Mouse (Mus musculus) thymus, postnatal 14 days (tissue): ENCODE results near the gene Ubp1.

ENCODE experiments used
- DNase-seq: peaks from one replicate; pipeline ENCODE4 v3.0.0; 2021

Ubp1 gene

GRCm38 (mm10) chr9:113970041-113970440, 39.3 kb downstream of the Ubp1 start:
- DNase-seq, result no peak

- no peak for DNase-seq
These were observed 40.9 kb downstream of the Ubp1 start for GRCm38 (mm10) chr9:113971615-113972014.

DNA sequence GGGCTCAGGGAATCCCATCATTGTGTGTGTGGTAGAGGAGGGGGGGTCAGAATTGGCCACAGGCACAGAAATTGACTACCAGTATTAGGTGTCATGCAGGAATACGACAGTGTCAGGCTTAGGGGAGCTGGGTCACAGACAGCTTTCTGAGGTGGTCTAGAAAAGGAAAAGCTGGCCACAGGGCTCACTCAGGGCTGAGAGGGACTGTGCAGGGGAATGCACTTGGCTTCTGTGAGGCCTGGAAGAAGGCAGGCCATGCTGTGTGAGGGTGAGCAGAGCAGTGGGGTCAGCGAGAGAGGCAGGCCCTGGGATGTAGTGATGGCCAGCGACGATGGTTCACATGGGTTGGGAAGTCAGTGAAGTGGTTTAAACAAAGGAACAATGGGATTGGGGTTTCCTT, 43.1 kb downstream of the Ubp1 start:
- DNase-seq, result no peak

- DNase-seq, result no peak
These were observed 44.2 kb downstream of the Ubp1 start for GRCm38 (mm10) chr9:113974945-113975344.

DNA sequence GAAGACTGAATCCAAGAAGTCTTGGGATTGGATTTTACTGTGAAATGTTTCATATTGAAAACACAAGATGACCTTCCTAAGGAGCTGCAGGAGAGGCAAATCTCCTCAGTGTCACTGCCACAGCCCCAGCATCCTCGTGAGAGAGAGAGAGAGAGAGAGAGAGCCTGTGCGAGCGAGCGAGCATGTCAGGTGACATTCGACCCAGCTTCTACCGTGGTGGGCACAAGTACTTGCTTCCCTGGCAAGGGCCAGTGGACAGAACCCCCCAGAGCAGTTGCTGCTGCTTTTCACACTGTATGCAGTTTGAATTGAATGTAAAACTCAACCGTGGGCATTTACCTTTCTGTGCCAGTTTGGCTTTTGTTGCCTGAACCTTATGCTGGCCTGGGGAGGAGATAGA, 44.7 kb downstream of the Ubp1 start:
- no peak for DNase-seq

GRCm38 (mm10) chr9:113976264-113976663, 45.5 kb downstream of the Ubp1 start:
- DNase-seq, result no peak

DNA sequence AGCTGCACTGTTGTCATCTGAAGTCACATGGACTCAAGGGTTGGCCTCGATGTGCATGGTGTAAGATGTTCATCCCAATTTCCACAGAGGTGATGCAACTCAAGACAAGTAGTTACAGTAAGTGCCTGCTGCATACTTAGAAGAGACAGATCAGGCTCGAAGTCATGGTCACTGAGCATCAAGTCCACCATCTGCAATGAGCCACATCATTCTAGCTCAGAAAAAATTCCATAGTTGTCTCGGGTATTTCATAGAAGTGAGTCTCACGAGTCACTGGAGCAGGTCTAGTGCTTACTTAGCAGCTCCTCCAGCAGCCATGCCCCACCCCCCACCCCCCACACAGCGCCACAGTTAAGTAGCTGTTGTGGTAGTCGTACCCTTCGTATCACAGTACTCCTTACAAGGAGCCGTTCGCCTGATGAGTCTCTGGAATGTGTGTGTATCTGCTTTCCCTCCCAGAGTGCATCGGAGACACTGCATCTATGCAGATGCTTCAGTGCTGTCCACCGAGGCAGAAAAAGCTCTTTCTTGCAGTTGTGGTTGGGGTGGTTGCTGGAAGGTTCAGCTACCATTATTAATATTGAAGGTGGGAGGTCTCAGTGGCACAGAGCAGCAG, 46.6 kb downstream of the Ubp1 start:
- no peak for DNase-seq

DNA sequence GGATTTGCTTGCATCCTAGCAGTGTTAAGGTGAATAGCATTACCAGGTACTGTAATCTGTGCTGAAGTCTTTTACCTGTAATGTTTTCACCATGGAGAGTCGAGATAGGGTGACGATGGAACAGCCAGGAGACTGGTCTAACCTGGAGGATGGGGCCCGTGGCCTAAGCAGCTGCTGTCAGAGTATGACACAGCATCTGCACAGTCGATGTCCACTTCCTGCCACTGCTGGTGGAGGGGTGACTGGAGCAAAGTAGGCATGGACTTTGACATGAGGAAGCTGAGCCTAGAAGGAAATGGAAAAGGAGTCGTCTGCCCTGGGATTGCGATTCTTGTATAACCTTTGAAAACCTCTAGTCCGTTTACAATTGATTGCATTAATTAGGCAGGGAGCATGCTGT, 47.9 kb downstream of the Ubp1 start:
- DNase-seq, result no peak

- no peak for DNase-seq
These were observed 48.6 kb downstream of the Ubp1 start for GRCm38 (mm10) chr9:113979356-113979755.

- no peak for DNase-seq
These were observed 50.6 kb downstream of the Ubp1 start for GRCm38 (mm10) chr9:113981099-113981880.

GRCm38 (mm10) chr9:113982451-113982850, 51.7 kb downstream of the Ubp1 start:
- no peak for DNase-seq

DNA sequence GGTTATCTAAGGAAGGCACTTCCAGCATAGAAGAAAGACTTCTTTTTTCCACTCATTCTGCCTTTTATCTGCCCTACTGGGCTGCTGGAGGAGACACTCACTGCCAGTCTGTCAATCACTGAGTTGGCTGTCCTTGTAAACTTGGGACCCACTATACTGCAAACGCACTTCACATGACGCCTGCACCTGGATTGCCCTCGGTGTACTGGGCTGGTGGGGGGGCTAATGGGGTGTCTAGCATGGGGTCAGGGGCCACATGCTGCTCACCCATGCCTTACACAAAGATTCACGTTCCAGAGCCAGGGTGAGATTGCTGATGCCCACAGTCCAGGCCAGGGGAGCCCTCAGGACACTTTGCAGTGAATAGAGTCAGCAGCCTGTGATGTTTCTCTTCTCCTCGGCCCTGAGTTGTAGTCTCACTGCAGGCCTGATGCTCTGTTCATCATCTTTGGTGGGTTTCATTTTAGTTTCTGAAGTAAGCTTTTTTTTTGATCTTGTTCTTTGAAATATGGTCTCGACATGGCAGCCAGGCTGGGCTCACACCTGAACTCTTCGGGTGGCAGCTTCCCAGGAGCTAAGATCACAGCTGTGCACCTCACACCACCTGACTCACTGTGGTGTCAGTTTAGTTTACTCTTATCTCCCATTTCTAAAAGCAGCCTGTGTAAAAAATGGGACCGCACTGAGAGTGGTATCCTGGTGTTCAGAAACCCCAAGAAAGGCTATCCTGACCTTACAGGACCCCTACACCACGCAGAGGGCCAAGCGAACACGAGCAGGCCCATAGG, 52.3 kb downstream of the Ubp1 start:
- DNase-seq, result peak; percentile 30

DNA sequence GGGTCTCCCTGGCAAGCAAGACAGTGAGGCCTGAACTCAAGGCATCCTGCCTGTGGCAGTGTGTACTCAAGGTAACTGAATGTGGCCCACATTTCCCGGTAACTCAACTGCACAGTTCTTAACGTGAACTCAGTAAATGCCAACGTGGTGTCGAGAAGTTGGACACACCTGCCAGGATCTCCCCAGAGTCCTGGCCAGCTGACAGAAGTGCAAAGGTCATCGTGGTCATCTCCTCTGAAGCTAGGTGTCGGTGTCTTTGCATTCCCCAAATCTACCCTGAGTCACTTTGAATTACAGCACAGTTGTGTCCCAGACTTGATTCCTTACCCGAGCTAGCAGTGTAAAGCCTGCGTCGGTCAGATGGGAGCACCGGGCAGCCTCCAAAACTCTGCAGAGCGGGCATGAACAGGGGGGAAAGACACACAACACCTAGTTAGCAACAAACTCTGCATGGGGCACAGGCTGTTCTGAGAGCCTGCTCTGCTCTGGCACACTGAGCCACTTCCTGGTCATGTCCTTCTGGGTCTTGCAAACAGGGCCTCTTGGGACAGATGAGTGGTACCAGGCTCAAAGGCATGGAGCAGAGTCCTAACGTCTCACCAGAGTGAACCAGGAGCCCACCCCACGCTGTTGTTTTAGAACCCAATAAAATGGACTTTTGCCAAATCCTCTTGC, 54.3 kb downstream of the Ubp1 start:
- DNase-seq, result no peak

DNA sequence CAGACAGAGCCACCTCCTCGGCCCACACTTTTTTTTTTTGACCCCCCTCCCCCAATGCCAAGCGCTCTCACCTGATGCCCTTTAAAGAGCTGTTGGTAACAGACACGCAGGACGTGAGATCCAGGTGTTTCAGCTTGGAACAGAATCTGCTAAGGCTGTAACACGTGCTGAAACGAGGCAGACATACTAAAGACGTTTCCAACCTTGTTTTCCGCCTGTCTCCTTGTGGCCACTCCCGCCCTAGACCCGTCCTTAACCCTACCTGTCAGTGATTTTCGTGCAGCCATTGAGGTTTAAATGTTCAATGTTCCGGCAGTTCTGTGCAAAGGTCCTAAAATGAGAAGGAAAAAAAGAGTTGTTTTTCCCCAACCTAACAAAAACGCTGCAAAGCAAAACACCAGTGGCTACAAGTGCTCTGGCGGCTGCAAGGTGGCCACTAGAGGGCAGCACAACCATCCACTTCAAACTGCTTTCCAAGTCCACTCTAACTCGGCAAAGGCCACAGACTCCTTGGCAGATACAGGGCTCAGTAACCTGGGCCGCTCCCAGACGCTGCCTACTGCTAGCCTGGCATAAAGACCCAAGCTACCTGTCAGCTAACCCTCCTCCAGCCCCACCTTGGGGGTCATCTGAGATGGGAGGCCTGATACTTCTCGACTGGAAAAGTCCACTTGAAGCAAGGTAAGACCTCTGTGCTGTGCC, 60.0 kb downstream of the Ubp1 start:
- DNase-seq, result peak; percentile 79

GRCm38 (mm10) chr9:113992810-113993209, 62.1 kb downstream of the Ubp1 start:
- no peak for DNase-seq

DNA sequence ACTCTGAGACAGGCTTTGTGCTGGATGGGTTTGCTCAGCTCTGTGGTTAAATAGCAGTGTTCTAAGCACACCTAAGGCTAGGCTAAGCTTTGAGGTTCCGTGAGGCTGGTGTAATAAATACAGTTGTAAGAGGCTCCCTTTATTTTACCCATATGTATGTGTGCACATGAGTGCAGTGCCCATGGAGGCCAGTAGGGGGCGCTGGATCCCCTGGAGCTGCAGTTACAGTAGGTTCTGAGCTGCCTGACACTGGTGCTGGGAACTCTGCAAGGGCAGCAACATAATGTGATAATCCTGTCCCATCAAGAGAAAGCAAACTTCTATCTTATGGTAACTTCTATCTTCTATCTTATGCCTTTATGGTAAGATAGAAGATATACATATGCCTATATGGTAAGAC, 67.6 kb downstream of the Ubp1 start:
- DNase-seq, result no peak

GRCm38 (mm10) chr9:114006801-114007200, 76.1 kb downstream of the Ubp1 start:
- DNase-seq, result no peak

- DNase-seq, result no peak
These were observed 77.2 kb downstream of the Ubp1 start for GRCm38 (mm10) chr9:114007850-114008350.

- no peak for DNase-seq
These were observed 78.8 kb downstream of the Ubp1 start for GRCm38 (mm10) chr9:114009526-114009925.

DNA sequence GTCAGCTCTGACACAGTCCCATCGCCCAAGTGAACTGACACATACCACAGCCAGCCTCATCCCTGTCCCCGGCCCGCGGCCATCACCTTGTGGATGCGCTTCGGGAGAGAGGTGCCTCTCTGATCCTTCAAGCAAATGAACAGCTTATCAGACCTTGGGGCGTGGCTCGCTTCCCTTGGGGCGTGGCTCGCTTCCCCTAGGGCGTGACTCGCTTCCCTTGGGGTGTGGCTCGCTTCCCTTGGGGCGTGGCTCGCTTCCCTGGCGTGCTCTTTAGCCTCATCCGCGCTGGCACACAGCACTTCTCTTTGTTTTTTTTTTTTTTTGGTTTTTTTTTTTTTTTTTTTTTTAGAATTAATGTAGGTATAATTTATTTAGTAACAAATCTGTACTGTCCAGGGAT, 80.5 kb downstream of the Ubp1 start:
- DNase-seq, result no peak

- DNase-seq, result no peak
These were observed 83.3 kb downstream of the Ubp1 start for GRCm38 (mm10) chr9:114014034-114014433.

DNA sequence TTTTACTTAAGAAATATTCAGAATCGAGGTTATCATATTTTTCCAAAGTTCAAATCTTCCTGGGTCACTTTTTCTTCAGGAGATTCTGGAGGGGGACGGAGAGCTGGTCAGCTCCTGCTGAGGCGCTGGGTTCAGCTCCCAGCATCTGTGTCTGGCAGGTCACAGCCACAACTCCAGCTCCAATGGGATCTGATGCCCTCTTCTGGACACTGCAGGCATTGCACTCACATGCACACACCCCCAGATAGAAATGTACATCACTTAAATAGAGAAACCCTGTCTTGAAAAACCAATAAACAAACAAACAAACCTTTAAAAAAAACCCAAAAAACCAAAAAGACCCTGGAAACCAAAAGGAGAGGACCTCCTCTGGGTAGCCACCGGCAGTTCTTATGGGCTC, 85.0 kb downstream of the Ubp1 start:
- peak; percentile 33 for DNase-seq
